Mouse (Mus musculus) hindbrain, embryonic 11.5 days (tissue): ENCODE measurements around the gene Nol12. TPM values are rescaled to one million over a fixed set of nuclear protein-coding genes. Genes with fewer than 3 reads are reported as not detected.

ENCODE experiments used
- ATAC-seq: fragments of 200-750 bp; cut with Nextera tagmentation; 2 replicates; pipeline ENCODE4 v1.8.0; 2017; ENCODE audit warnings: mild to moderate bottlenecking, moderate TSS enrichment, moderate library complexity; ENCODE audit not compliant: low FRiP score
- DNase-seq: peaks from one replicate; pipeline ENCODE4 v3.0.0-alpha.2; 2015; ENCODE audit warnings: low spot score
- H3K27ac ChIP-seq: fragments of 300-500 bp; sonication (generic); 2 replicates; pipeline ENCODE4 v1.5.1; 2014; ENCODE audit warnings: mild to moderate bottlenecking, low read depth, low read length
- H3K27me3 ChIP-seq: fragments of 300-500 bp; sonication (generic); 2 replicates; pipeline ENCODE4 v1.6.1; 2014; ENCODE audit warnings: mild to moderate bottlenecking, low read length, moderate library complexity, mixed read lengths; ENCODE audit not compliant: control insufficient read depth, insufficient read depth
- H3K36me3 ChIP-seq: fragments of 300-500 bp; sonication (generic); 2 replicates; pipeline ENCODE4 v1.6.1; 2014; ENCODE audit warnings: mild to moderate bottlenecking, low read length, moderate library complexity, mixed read lengths; ENCODE audit not compliant: control insufficient read depth, insufficient read depth
- H3K4me1 ChIP-seq: fragments of 300-500 bp; sonication (generic); replicated peaks from 2 replicates; pipeline ENCODE4 v1.6.1; 2014; ENCODE audit warnings: low read length, mixed read lengths; ENCODE audit not compliant: control insufficient read depth, insufficient read depth
- H3K4me2 ChIP-seq: fragments of 300-500 bp; sonication (generic); replicated peaks from 2 replicates; pipeline ENCODE4 v1.6.1; 2014; ENCODE audit warnings: mild to moderate bottlenecking, low read depth, low read length
- H3K4me3 ChIP-seq: fragments of 300-500 bp; sonication (generic); 2 replicates; pipeline ENCODE4 v1.5.1; 2014; ENCODE audit warnings: low read depth, low read length
- H3K9ac ChIP-seq: fragments of 300-500 bp; sonication (generic); 2 replicates; pipeline ENCODE4 v1.6.1; 2014; ENCODE audit warnings: low read depth, low read length
- H3K9me3 ChIP-seq: fragments of 300-500 bp; sonication (generic); 2 replicates; pipeline ENCODE4 v1.6.1; 2016; ENCODE audit warnings: low read length; ENCODE audit not compliant: control insufficient read depth
- WGBS: fragments of 180-500 bp; shearing (Covaris S2); extraction: QIAGEN DNeasy Blood & Tissue Kit; methylation state at CpG from one replicate; pipeline ENCODE4 v1.1.7; 2014; 5-methylcytosine and 5-hydroxymethylcytosine counted together
- polyA plus RNA-seq: library from polyadenylated mRNA; unstranded; fragments of >200 nt; fragmentation: Nextera tagmentation; extraction: Ambion mirVana; gene quantifications from 2 replicates; pipeline ENCODE4 v1.2.1, GENCODE M21; 2014

Nol12 gene
- polyA plus RNA-seq, 1 experiment from 2014 or later, result 61.1 TPM

GRCm38 (mm10) chr15:78925129-78925528 lies 9.6 kb upstream of the Nol12 start:
- Histone ChIP-seq H3K9ac (no peak overlapping the region; the same call in 1 of the 2 replicates), H3K9me3 (no peaks in the 10 kb centered on the region), H3K27me3 (0 out of 2 replicates have a peak, but pooled peaks cover 2% of the 10 kb centered on the region), H3K4me3 (no peak overlapping the region), H3K36me3 (no peaks in the 10 kb centered on the region), H3K4me2 (no peak overlapping the region), H3K27ac (no peak overlapping the region), H3K4me1 (peaks cover 8% of the 10 kb centered on the region)
- DNase-seq, result no peak
- 25% methylated on average over 8 of the region's 8 CpGs for WGBS
- ATAC-seq, result no peak

GRCm38 (mm10) chr15:78926021-78926919 lies 8.5 kb upstream of the Nol12 start, which contains the start of gene Lgals1:
Lgals1 (plus strand) TSS chr15:78926725.
- peak within 1 kb of the TSS; percentile 49; the same call in 1 of the 2 replicates for H3K9ac ChIP-seq
- DNase-seq (peak; percentile 74), ATAC-seq (peak; percentile 48)
- H3K27me3 ChIP-seq, result 0 out of 2 replicates have a peak, but pooled peaks cover 2% of the 10 kb centered on the region
- peak within 1 kb of the TSS; percentile 65 for H3K4me2 ChIP-seq
- no peaks in the 10 kb centered on the region for H3K36me3 ChIP-seq
- peak within 1 kb of the TSS; percentile 27 for H3K4me3 ChIP-seq
- 4% methylated on average over 20 of the region's 20 CpGs for WGBS
- H3K9me3 ChIP-seq, result no peaks in the 10 kb centered on the region
- H3K27ac ChIP-seq, result 0 out of 2 replicates have a peak within 1 kb of the TSS, but pooled peaks have one; percentile 7
- H3K4me1 ChIP-seq, result peaks cover 8% of the 10 kb centered on the region

GRCm38 (mm10) chr15:78927021-78927787 lies 7.5 kb upstream of the Nol12 start:
- H3K4me1 ChIP-seq, result peaks cover 8% of the 10 kb centered on the region
- 17% methylated on average over 15 of the region's 15 CpGs for WGBS

GRCm38 (mm10) chr15:78927788-78928457 lies 6.8 kb upstream of the Nol12 start:
- H3K4me1 ChIP-seq, result peaks cover 8% of the 10 kb centered on the region
- peak overlapping the region; percentile 37; the same call in 1 of the 2 replicates for H3K9ac ChIP-seq
- under 1% methylated on average over 21 of the region's 35 CpGs for WGBS
- peak overlapping the region; percentile 27 for H3K4me3 ChIP-seq
- H3K27ac ChIP-seq, result no peak overlapping the region
- H3K27me3 ChIP-seq, result 0 out of 2 replicates have a peak, but pooled peaks cover 2% of the 10 kb centered on the region
- peak overlapping the region; percentile 65 for H3K4me2 ChIP-seq
- H3K36me3 ChIP-seq, result no peaks in the 10 kb centered on the region
- DNase-seq, result peak; percentile 68
- ATAC-seq, result peak; percentile 55; the same call in 1 of the 2 replicates
- no peaks in the 10 kb centered on the region for H3K9me3 ChIP-seq

More at GRCm38 (mm10) chr15:78927021-78927787, 7.5 kb upstream of the Nol12 start:
- Histone ChIP-seq H3K27me3 (0 out of 2 replicates have a peak, but pooled peaks cover 2% of the 10 kb centered on the region), H3K9ac (peak overlapping the region; percentile 37; the same call in 1 of the 2 replicates), H3K9me3 (no peaks in the 10 kb centered on the region), H3K27ac (no peak overlapping the region), H3K4me3 (peak overlapping the region; percentile 27), H3K4me2 (peak overlapping the region; percentile 65), H3K36me3 (no peaks in the 10 kb centered on the region)
- peak; percentile 34 for DNase-seq
- ATAC-seq, result 0 out of 2 replicates have a peak, but pooled peaks have one; percentile 19

- Histone ChIP-seq H3K9me3 (no peaks in the 10 kb centered on the region), H3K4me2 (peak overlapping the region; percentile 65), H3K4me3 (peak overlapping the region; percentile 27; the same call in 1 of the 2 replicates), H3K36me3 (no peaks in the 10 kb centered on the region), H3K27me3 (0 out of 2 replicates have a peak, but pooled peaks cover 2% of the 10 kb centered on the region), H3K4me1 (peaks cover 8% of the 10 kb centered on the region), H3K27ac (no peak overlapping the region), H3K9ac (no peak overlapping the region)
- ATAC-seq (no peak), DNase-seq (no peak)
- WGBS, result 53% methylated on average over 7 of the region's 8 CpGs
These were observed 6.2 kb upstream of the Nol12 start for GRCm38 (mm10) chr15:78928539-78928938.

GRCm38 (mm10) chr15:78930192-78930706 lies 4.5 kb upstream of the Nol12 start:
- no peak overlapping the region for H3K4me2 ChIP-seq
- ATAC-seq (no peak), DNase-seq (no peak)
- H3K9me3 ChIP-seq, result no peaks in the 10 kb centered on the region
- 0 out of 2 replicates have a peak, but pooled peaks cover 2% of the 10 kb centered on the region for H3K27me3 ChIP-seq
- H3K9ac ChIP-seq, result no peak overlapping the region
- no peaks in the 10 kb centered on the region for H3K36me3 ChIP-seq
- H3K4me3 ChIP-seq, result no peak overlapping the region
- peaks cover 6% of the 10 kb centered on the region for H3K4me1 ChIP-seq
- no peak overlapping the region for H3K27ac ChIP-seq
- 92% methylated on average over 6 of the region's 6 CpGs for WGBS

- H3K4me2 ChIP-seq, result no peak overlapping the region
- H3K9me3 ChIP-seq, result no peaks in the 10 kb centered on the region
- no peak overlapping the region for H3K4me3 ChIP-seq
- H3K27me3 ChIP-seq, result 0 out of 2 replicates have a peak, but pooled peaks cover 2% of the 10 kb centered on the region
- no peaks in the 10 kb centered on the region for H3K36me3 ChIP-seq
- no peak for DNase-seq
- WGBS, result 88% methylated on average over 7 of the region's 7 CpGs
- no peak for ATAC-seq
- H3K9ac ChIP-seq, result no peak overlapping the region
- no peak overlapping the region for H3K27ac ChIP-seq
- peaks cover 5% of the 10 kb centered on the region for H3K4me1 ChIP-seq
These were observed 3.8 kb upstream of the Nol12 start for GRCm38 (mm10) chr15:78930801-78931426.
